Mouse (Mus musculus): ENCODE results near the gene Exoc6. TPM values are rescaled to one million over a fixed set of nuclear protein-coding genes. Genes with fewer than 3 reads are reported as not detected.

The Exoc6 gene
- polyA plus RNA-seq, 1 experiment from 2014 or later, result 18.9 TPM

DNA sequence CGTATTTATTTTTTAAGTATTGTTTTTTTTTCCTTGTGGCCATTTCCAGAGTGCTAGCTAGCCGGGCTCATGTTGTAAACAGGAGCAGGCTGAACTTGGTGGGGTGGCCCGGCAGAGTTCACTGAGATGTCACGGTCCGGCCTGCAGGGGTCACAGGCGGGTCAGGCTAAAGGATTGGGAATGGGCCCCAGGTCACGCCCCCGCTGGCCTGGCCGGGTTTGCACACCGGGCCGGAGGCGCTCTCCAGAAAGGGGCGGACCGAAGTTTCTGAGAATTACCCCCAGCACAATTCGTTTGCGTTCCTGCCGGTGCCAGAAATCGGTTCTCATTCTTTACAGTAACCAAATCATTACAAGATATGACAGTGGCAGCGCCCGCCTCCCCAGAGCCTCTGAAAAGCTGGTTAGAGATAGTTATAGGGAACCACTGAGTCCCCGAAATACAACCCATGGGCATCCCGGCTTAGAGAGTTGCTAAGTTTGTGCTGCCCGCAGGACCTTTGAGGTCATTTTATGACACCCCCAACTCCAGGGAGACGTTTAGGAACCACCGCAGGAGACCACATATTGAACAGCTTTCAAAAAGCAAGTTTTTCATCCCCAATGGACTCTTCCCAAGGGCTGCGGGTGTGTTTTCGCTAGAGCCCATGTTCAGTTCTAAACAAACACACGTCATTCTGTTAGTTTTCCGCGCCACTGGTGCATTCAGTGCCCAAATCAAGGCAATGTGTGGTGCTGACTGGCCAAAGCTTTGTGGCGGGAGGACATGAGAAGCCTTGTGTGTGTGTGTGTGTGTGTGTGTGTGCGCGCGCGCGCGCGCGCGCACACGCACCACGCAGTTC lies 145.8 kb downstream of the Exoc6 start:
- ATAC-seq, result peak; percentile 72
- H3K9me3 ChIP-seq (ENCODE audit: low read length), result no peaks in the 10 kb centered on the region
- no peak overlapping the region for H3K27ac ChIP-seq (ENCODE audit: low read depth)
- no peak overlapping the region for H3K9ac ChIP-seq (replicated peaks)
- H3K27me3 ChIP-seq (ENCODE audit: insufficient read depth, low read length), result peaks cover 95% of the 10 kb centered on the region
- H3K4me3 ChIP-seq (ENCODE audit: low read depth, low read length), result peak overlapping the region; percentile 40
- peak overlapping the region; percentile 66 for H3K4me2 ChIP-seq (ENCODE audit: low read depth, low read length)
- DNase-seq, result peak; percentile 63
- TF ChIP-seq EP300 (IDR thresholded peaks at IDR 0.05; ENCODE audit: low read depth), result no peak
- TF ChIP-seq CTCF (IDR thresholded peaks at IDR 0.05; ENCODE audit: low read depth), result no peak
- 6% methylated on average over 42 of the region's 42 CpGs for WGBS (ENCODE audit: insufficient replicate concordance)
- no peaks in the 10 kb centered on the region for H3K36me3 ChIP-seq (replicated peaks; ENCODE audit: insufficient read depth, low read length)
- H3K4me1 ChIP-seq (ENCODE audit: insufficient read depth), result peaks cover 21% of the 10 kb centered on the region

GRCm38 (mm10) chr19:37696603-37697334 lies 146.6 kb downstream of the Exoc6 start:
- TF ChIP-seq EP300 (IDR thresholded peaks at IDR 0.05; ENCODE audit: low read depth) (no peak), CTCF (IDR thresholded peaks at IDR 0.05; ENCODE audit: low read depth) (no peak)
- DNase-seq (no peak), ATAC-seq (no peak)
- WGBS (ENCODE audit: insufficient replicate concordance), result 9% methylated on average over 22 of the region's 22 CpGs
- Histone ChIP-seq H3K4me3 (ENCODE audit: low read depth, low read length) (peak overlapping the region; percentile 40), H3K27ac (ENCODE audit: low read depth) (no peak overlapping the region), H3K9ac (replicated peaks) (no peak overlapping the region), H3K9me3 (ENCODE audit: low read length) (no peaks in the 10 kb centered on the region), H3K27me3 (ENCODE audit: insufficient read depth, low read length) (peaks cover 88% of the 10 kb centered on the region), H3K4me2 (ENCODE audit: low read depth, low read length) (peak overlapping the region; percentile 66), H3K4me1 (ENCODE audit: insufficient read depth) (peaks cover 21% of the 10 kb centered on the region), H3K36me3 (replicated peaks; ENCODE audit: insufficient read depth, low read length) (no peaks in the 10 kb centered on the region)

GRCm38 (mm10) chr19:37697335-37697636 lies 147.1 kb downstream of the Exoc6 start:
- no peak for ATAC-seq
- H3K4me2 ChIP-seq (ENCODE audit: low read depth, low read length), result peak overlapping the region; percentile 66
- H3K9ac ChIP-seq (replicated peaks), result no peak overlapping the region
- H3K4me3 ChIP-seq (ENCODE audit: low read depth, low read length), result peak overlapping the region; percentile 40
- no peaks in the 10 kb centered on the region for H3K36me3 ChIP-seq (replicated peaks; ENCODE audit: insufficient read depth, low read length)
- H3K9me3 ChIP-seq (ENCODE audit: low read length), result no peaks in the 10 kb centered on the region
- peaks cover 21% of the 10 kb centered on the region for H3K4me1 ChIP-seq (ENCODE audit: insufficient read depth)
- 1% methylated on average over 18 of the region's 18 CpGs for WGBS (ENCODE audit: insufficient replicate concordance)
- H3K27me3 ChIP-seq (ENCODE audit: insufficient read depth, low read length), result peaks cover 83% of the 10 kb centered on the region
- TF ChIP-seq EP300 (IDR thresholded peaks at IDR 0.05; ENCODE audit: low read depth), result no peak
- TF ChIP-seq CTCF (IDR thresholded peaks at IDR 0.05; ENCODE audit: low read depth), result no peak
- H3K27ac ChIP-seq (ENCODE audit: low read depth), result no peak overlapping the region
- DNase-seq, result no peak

- peak; percentile 36 for DNase-seq
- H3K27ac ChIP-seq (ENCODE audit: low read depth), result no peak within 1 kb of the TSS
Observed at GRCm38 (mm10) chr19:37697651-37698272, 147.5 kb downstream of the Exoc6 start, which contains the start of gene Cyp26a1. Cyp26a1 (plus strand) TSS chr19:37697798.

DNA sequence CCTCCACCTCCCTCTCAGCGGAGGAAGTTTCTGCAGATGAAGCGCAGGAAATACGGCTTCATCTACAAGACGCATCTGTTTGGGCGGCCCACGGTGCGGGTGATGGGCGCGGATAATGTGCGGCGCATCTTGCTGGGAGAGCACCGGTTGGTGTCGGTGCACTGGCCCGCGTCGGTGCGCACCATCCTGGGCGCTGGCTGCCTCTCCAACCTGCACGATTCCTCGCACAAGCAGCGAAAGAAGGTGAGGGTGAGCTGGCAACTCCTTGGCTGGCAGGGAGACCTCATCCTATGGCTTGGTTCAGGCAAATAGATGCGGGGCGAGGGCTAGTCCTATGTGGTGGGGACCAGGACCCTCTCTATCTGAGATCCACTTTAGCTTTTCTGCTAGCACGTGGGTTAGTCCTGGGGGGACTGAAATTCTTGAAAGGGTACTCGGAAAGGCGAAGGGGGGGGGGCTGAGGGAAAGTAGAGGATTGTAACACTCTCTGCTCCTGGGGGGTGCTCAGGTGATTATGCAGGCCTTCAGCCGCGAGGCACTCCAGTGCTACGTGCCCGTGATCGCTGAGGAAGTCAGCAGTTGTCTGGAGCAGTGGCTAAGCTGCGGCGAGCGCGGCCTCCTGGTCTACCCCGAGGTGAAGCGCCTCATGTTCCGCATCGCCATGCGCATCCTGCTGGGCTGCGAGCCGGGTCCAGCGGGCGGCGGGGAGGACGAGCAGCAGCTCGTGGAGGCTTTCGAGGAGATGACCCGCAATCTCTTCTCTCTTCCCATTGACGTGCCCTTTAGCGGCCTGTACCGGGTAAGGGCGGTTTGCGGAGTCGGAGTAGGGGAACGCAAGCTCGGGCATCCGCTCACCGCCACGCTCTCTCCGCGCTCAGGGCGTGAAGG lies 148.3 kb downstream of the Exoc6 start:
- 2% methylated on average over 63 of the region's 63 CpGs for WGBS (ENCODE audit: insufficient replicate concordance)
- Histone ChIP-seq H3K27ac (ENCODE audit: low read depth) (no peak overlapping the region), H3K27me3 (ENCODE audit: insufficient read depth, low read length) (peaks cover 70% of the 10 kb centered on the region), H3K9ac (replicated peaks) (no peak overlapping the region), H3K4me3 (ENCODE audit: low read depth, low read length) (peak overlapping the region; percentile 40), H3K4me1 (ENCODE audit: insufficient read depth) (peaks cover 19% of the 10 kb centered on the region), H3K9me3 (ENCODE audit: low read length) (no peaks in the 10 kb centered on the region), H3K36me3 (replicated peaks; ENCODE audit: insufficient read depth, low read length) (no peaks in the 10 kb centered on the region), H3K4me2 (ENCODE audit: low read depth, low read length) (peak overlapping the region; percentile 66)
- TF ChIP-seq EP300 (IDR thresholded peaks at IDR 0.05; ENCODE audit: low read depth) (no peak), CTCF (IDR thresholded peaks at IDR 0.05; ENCODE audit: low read depth) (no peak)
- ATAC-seq (no peak), DNase-seq (peak; percentile 34)

More at GRCm38 (mm10) chr19:37697651-37698272, 147.5 kb downstream of the Exoc6 start, which contains the start of gene Cyp26a1:
- peak within 1 kb of the TSS; percentile 40 for H3K4me3 ChIP-seq (ENCODE audit: low read depth, low read length)
- 2% methylated on average over 46 of the region's 51 CpGs for WGBS (ENCODE audit: insufficient replicate concordance)
- H3K4me1 ChIP-seq (ENCODE audit: insufficient read depth), result peaks cover 18% of the 10 kb centered on the region
- no peak for ATAC-seq
- no peaks in the 10 kb centered on the region for H3K9me3 ChIP-seq (ENCODE audit: low read length)
- peaks cover 78% of the 10 kb centered on the region for H3K27me3 ChIP-seq (ENCODE audit: insufficient read depth, low read length)
- H3K4me2 ChIP-seq (ENCODE audit: low read depth, low read length), result peak within 1 kb of the TSS; percentile 66
- no peak within 1 kb of the TSS for H3K9ac ChIP-seq (replicated peaks)
- H3K36me3 ChIP-seq (replicated peaks; ENCODE audit: insufficient read depth, low read length), result no peaks in the 10 kb centered on the region
- TF ChIP-seq CTCF (IDR thresholded peaks at IDR 0.05; ENCODE audit: low read depth), result no peak
- no peak for TF ChIP-seq EP300 (IDR thresholded peaks at IDR 0.05; ENCODE audit: low read depth)
